Mouse (Mus musculus) embryonic facial prominence, embryonic 15.5 days (tissue): ENCODE measurements at regions not wholly inside any gene's neighbourhood (a gene's known extent, or its start where the extent isn't known, plus 50 kb on each side); places are given as distances from the start of the nearest gene placed in this dataset.

Experiments
- ATAC-seq: fragments of 200-750 bp; cut with Nextera tagmentation; 2 replicates; pipeline ENCODE4 v1.8.0; 2017; ENCODE audit warnings: low read depth, moderate TSS enrichment; ENCODE audit not compliant: insufficient number of reproducible peaks, low FRiP score, low TSS enrichment
- H3K27ac ChIP-seq: fragments of 300-500 bp; sonication (generic); replicated peaks from 2 replicates; pipeline ENCODE4 v1.5.1; 2015; ENCODE audit warnings: mild to moderate bottlenecking, inconsistent platforms
- H3K27me3 ChIP-seq: fragments of 300-500 bp; sonication (generic); 2 replicates; pipeline ENCODE4 v1.6.1; 2015; ENCODE audit warnings: inconsistent platforms
- H3K36me3 ChIP-seq: fragments of 300-500 bp; sonication (generic); 2 replicates; pipeline ENCODE4 v1.6.1; 2015; ENCODE audit warnings: mild to moderate bottlenecking, inconsistent platforms
- H3K4me1 ChIP-seq: fragments of 300-500 bp; sonication (generic); 2 replicates; pipeline ENCODE4 v1.6.1; 2015; ENCODE audit warnings: inconsistent platforms
- H3K4me2 ChIP-seq: fragments of 300-500 bp; sonication (generic); replicated peaks from 2 replicates; pipeline ENCODE4 v1.6.1; 2015; ENCODE audit warnings: mild to moderate bottlenecking, inconsistent platforms
- H3K4me3 ChIP-seq: fragments of 300-500 bp; sonication (generic); replicated peaks from 2 replicates; pipeline ENCODE4 v1.5.1; 2015; ENCODE audit warnings: mild to moderate bottlenecking, inconsistent platforms
- H3K9ac ChIP-seq: fragments of 300-500 bp; sonication (generic); 2 replicates; pipeline ENCODE4 v1.6.1; 2015; ENCODE audit warnings: inconsistent platforms
- H3K9me3 ChIP-seq: fragments of 300-500 bp; sonication (generic); replicated peaks from 2 replicates; pipeline ENCODE4 v1.6.1; 2016; ENCODE audit warnings: inconsistent platforms
- WGBS: fragments of 180-500 bp; shearing (Covaris S2); methylation state at CpG from one replicate; pipeline ENCODE4 v1.1.7; 2015; 5-methylcytosine and 5-hydroxymethylcytosine counted together

GRCm38 (mm10) chr8:80262911-80263310, 205.1 kb upstream of the Hhip start:
- Histone ChIP-seq H3K36me3 (no peaks in the 10 kb centered on the region), H3K9ac (no peak overlapping the region), H3K4me2 (no peak overlapping the region), H3K27ac (no peak overlapping the region), H3K4me1 (no peaks in the 10 kb centered on the region), H3K27me3 (no peaks in the 10 kb centered on the region), H3K9me3 (no peaks in the 10 kb centered on the region), H3K4me3 (no peak overlapping the region)
- WGBS = 80% methylated on average over 3 of the region's 3 CpGs
- ATAC-seq = no peak

GRCm38 (mm10) chr8:80253541-80253940, 195.7 kb upstream of the Hhip start:
- Histone ChIP-seq H3K4me2 (no peak overlapping the region), H3K4me3 (no peak overlapping the region), H3K27ac (no peak overlapping the region), H3K9me3 (no peaks in the 10 kb centered on the region), H3K36me3 (no peaks in the 10 kb centered on the region), H3K27me3 (no peaks in the 10 kb centered on the region), H3K4me1 (no peaks in the 10 kb centered on the region), H3K9ac (no peak overlapping the region)
- no peak for ATAC-seq
- WGBS = 42% methylated on average over 4 of the region's 4 CpGs

GRCm38 (mm10) chr8:80251595-80251994, 193.8 kb upstream of the Hhip start:
- no peaks in the 10 kb centered on the region for H3K9me3 ChIP-seq
- no peak overlapping the region for H3K4me2 ChIP-seq
- ATAC-seq = no peak
- H3K27ac ChIP-seq = no peak overlapping the region
- no peaks in the 10 kb centered on the region for H3K27me3 ChIP-seq
- 34% methylated on average over 3 of the region's 3 CpGs for whole genome bisulfite sequencing
- no peaks in the 10 kb centered on the region for H3K36me3 ChIP-seq
- no peaks in the 10 kb centered on the region for H3K4me1 ChIP-seq
- H3K9ac ChIP-seq = no peak overlapping the region
- H3K4me3 ChIP-seq = no peak overlapping the region

- 73% methylated on average over 7 of the region's 7 CpGs for WGBS
- H3K4me3 ChIP-seq = no peak overlapping the region
- no peak overlapping the region for H3K4me2 ChIP-seq
- H3K4me1 ChIP-seq = no peaks in the 10 kb centered on the region
- H3K9ac ChIP-seq = no peak overlapping the region
- H3K9me3 ChIP-seq = no peaks in the 10 kb centered on the region
- H3K27ac ChIP-seq = no peak overlapping the region
- no peaks in the 10 kb centered on the region for H3K27me3 ChIP-seq
- 0 out of 2 replicates have a peak, but pooled peaks have one; percentile 15 for ATAC-seq
- no peaks in the 10 kb centered on the region for H3K36me3 ChIP-seq
These were observed 192.7 kb upstream of the Hhip start for GRCm38 (mm10) chr8:80250305-80251161.

GRCm38 (mm10) chr8:80249762-80250161, 192.0 kb upstream of the Hhip start:
- no peak overlapping the region for H3K9ac ChIP-seq
- H3K4me3 ChIP-seq = no peak overlapping the region
- H3K27ac ChIP-seq = no peak overlapping the region
- no peaks in the 10 kb centered on the region for H3K27me3 ChIP-seq
- no peaks in the 10 kb centered on the region for H3K36me3 ChIP-seq
- H3K4me1 ChIP-seq = no peaks in the 10 kb centered on the region
- H3K9me3 ChIP-seq = no peaks in the 10 kb centered on the region
- WGBS = 61% methylated on average over 2 of the region's 2 CpGs
- no peak for ATAC-seq
- no peak overlapping the region for H3K4me2 ChIP-seq

- 71% methylated on average over 4 of the region's 4 CpGs for WGBS
- H3K9ac ChIP-seq = no peak overlapping the region
- H3K9me3 ChIP-seq = no peaks in the 10 kb centered on the region
- H3K36me3 ChIP-seq = no peaks in the 10 kb centered on the region
- ATAC-seq = no peak
- no peaks in the 10 kb centered on the region for H3K27me3 ChIP-seq
- no peak overlapping the region for H3K27ac ChIP-seq
- no peak overlapping the region for H3K4me3 ChIP-seq
- H3K4me1 ChIP-seq = no peaks in the 10 kb centered on the region
- no peak overlapping the region for H3K4me2 ChIP-seq
These were observed 182.1 kb upstream of the Hhip start for GRCm38 (mm10) chr8:80239879-80240278.

GRCm38 (mm10) chr8:80210361-80210760, 152.6 kb upstream of the Hhip start:
- WGBS = 70% methylated on average over 1 of the region's 1 CpGs
- Histone ChIP-seq H3K36me3 (no peaks in the 10 kb centered on the region), H3K27ac (no peak overlapping the region), H3K4me1 (no peaks in the 10 kb centered on the region), H3K4me2 (no peak overlapping the region), H3K9ac (no peak overlapping the region), H3K4me3 (no peak overlapping the region), H3K27me3 (no peaks in the 10 kb centered on the region), H3K9me3 (no peaks in the 10 kb centered on the region)
- no peak for ATAC-seq

- Histone ChIP-seq H3K27ac (no peak overlapping the region), H3K9me3 (no peaks in the 10 kb centered on the region), H3K36me3 (no peaks in the 10 kb centered on the region), H3K4me1 (no peaks in the 10 kb centered on the region; the same call in 1 of the 2 replicates), H3K27me3 (no peaks in the 10 kb centered on the region), H3K9ac (no peak overlapping the region), H3K4me2 (no peak overlapping the region), H3K4me3 (no peak overlapping the region)
- no peak for ATAC-seq
- 46% methylated on average over 15 of the region's 15 CpGs for WGBS
These were observed 147.2 kb upstream of the Hhip start for GRCm38 (mm10) chr8:80204678-80205654.

- no peaks in the 10 kb centered on the region; the same call in 1 of the 2 replicates for H3K4me1 ChIP-seq
- no peaks in the 10 kb centered on the region for H3K36me3 ChIP-seq
- WGBS = 42% methylated on average over 4 of the region's 4 CpGs
- H3K27ac ChIP-seq = no peak overlapping the region
- H3K27me3 ChIP-seq = no peaks in the 10 kb centered on the region
- H3K4me2 ChIP-seq = no peak overlapping the region
- H3K9ac ChIP-seq = no peak overlapping the region
- ATAC-seq = no peak
- no peaks in the 10 kb centered on the region for H3K9me3 ChIP-seq
- no peak overlapping the region for H3K4me3 ChIP-seq
These were observed 146.2 kb upstream of the Hhip start for GRCm38 (mm10) chr8:80203769-80204677.

- Histone ChIP-seq H3K4me1 (no peaks in the 10 kb centered on the region), H3K27me3 (no peaks in the 10 kb centered on the region), H3K4me2 (no peak overlapping the region), H3K9ac (no peak overlapping the region), H3K36me3 (no peaks in the 10 kb centered on the region), H3K9me3 (no peaks in the 10 kb centered on the region), H3K27ac (no peak overlapping the region), H3K4me3 (no peak overlapping the region)
- ATAC-seq = no peak
- WGBS = 81% methylated on average over 4 of the region's 4 CpGs
These were observed 139.9 kb upstream of the Hhip start for GRCm38 (mm10) chr8:80197680-80198079.
